Mouse (Mus musculus): ENCODE results near the gene Cdh20. TPM values are rescaled to one million over a fixed set of nuclear protein-coding genes. Genes with fewer than 3 reads are reported as not detected.
A peak's percentile ranks its signal among the peaks of the same experiment; 100 is the strongest.

Gene Cdh20
- polyA plus RNA-seq, 1 experiment from 2014 or later: 0.14 TPM

GRCm38 (mm10) chr1:104962257-104962656 lies 193.9 kb downstream of the Cdh20 start:
- no peak for ATAC-seq
- Histone ChIP-seq H3K4me1 (replicated peaks; ENCODE audit: control insufficient read depth, insufficient read depth, low read length) (peaks cover 3% of the 10 kb centered on the region; the same call in 1 of the 2 replicates), H3K9ac (ENCODE audit: low read depth, low read length) (no peak overlapping the region), H3K4me3 (ENCODE audit: low read depth, low read length) (no peak overlapping the region), H3K9me3 (ENCODE audit: control insufficient read depth) (no peaks in the 10 kb centered on the region), H3K4me2 (replicated peaks; ENCODE audit: low read depth) (no peak overlapping the region), H3K27ac (ENCODE audit: low read depth, low read length) (no peak overlapping the region), H3K27me3 (replicated peaks; ENCODE audit: control insufficient read depth, insufficient read depth, low read length) (no peaks in the 10 kb centered on the region), H3K36me3 (ENCODE audit: control insufficient read depth, insufficient read depth) (no peaks in the 10 kb centered on the region)
- WGBS: 77% methylated on average over 4 of the region's 4 CpGs
- no peak for TF ChIP-seq CTCF (IDR thresholded peaks at IDR 0.05; ENCODE audit: low read depth)

DNA sequence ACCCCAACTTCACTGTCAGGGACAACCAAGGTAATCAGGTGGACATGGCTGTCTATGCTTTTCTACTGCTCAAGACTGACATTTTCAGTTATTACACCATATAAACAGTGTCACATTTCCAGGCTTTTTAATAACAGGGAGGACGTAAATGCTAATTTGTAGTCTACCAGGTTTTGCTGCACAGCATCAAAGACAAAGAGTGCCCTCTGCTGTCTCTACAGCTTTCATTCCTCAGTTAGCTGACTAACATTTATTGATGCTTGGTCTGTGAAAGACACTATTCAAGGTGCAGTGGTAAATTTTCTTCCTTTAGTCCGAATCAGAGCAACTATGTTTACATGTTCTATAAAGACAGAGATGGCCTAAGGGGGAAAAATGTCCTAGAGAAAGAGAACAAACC lies 210.7 kb downstream of the Cdh20 start:
- no peaks in the 10 kb centered on the region for H3K9me3 ChIP-seq (ENCODE audit: control insufficient read depth)
- H3K4me2 ChIP-seq (replicated peaks; ENCODE audit: low read depth): no peak overlapping the region
- H3K4me1 ChIP-seq (replicated peaks; ENCODE audit: control insufficient read depth, insufficient read depth, low read length): no peaks in the 10 kb centered on the region
- no peaks in the 10 kb centered on the region for H3K27me3 ChIP-seq (replicated peaks; ENCODE audit: control insufficient read depth, insufficient read depth, low read length)
- WGBS: 46% methylated on average over 2 of the region's 2 CpGs
- no peak overlapping the region for H3K27ac ChIP-seq (ENCODE audit: low read depth, low read length)
- no peak for ATAC-seq
- no peak overlapping the region for H3K4me3 ChIP-seq (ENCODE audit: low read depth, low read length)
- H3K36me3 ChIP-seq (ENCODE audit: control insufficient read depth, insufficient read depth): no peaks in the 10 kb centered on the region
- H3K9ac ChIP-seq (ENCODE audit: low read depth, low read length): no peak overlapping the region
- peak; percentile 67 for TF ChIP-seq CTCF (IDR thresholded peaks at IDR 0.05; ENCODE audit: low read depth)

DNA sequence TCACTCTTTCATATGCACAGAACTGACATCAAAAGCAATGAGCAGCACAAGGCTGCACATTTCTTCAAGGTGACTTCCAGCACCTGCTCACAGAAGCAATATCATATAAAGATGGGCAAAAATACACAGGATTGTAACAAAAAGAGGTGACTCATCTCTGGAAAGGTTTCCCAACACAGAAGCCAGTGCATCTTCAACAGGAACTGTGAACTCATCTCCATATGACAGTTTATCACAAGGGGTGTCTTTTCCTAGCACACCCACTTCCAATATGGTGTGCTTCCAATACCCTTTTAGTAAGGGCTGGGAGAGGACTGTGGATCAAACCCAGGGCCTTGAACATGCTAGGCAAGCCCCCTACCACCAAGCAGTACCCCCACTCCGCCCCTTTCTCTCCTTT lies 211.9 kb downstream of the Cdh20 start:
- Histone ChIP-seq H3K27me3 (replicated peaks; ENCODE audit: control insufficient read depth, insufficient read depth, low read length) (no peaks in the 10 kb centered on the region), H3K4me1 (replicated peaks; ENCODE audit: control insufficient read depth, insufficient read depth, low read length) (no peaks in the 10 kb centered on the region), H3K36me3 (ENCODE audit: control insufficient read depth, insufficient read depth) (no peaks in the 10 kb centered on the region), H3K9me3 (ENCODE audit: control insufficient read depth) (no peaks in the 10 kb centered on the region), H3K4me3 (ENCODE audit: low read depth, low read length) (no peak overlapping the region), H3K4me2 (replicated peaks; ENCODE audit: low read depth) (no peak overlapping the region), H3K9ac (ENCODE audit: low read depth, low read length) (no peak overlapping the region), H3K27ac (ENCODE audit: low read depth, low read length) (no peak overlapping the region)
- no peak for TF ChIP-seq CTCF (IDR thresholded peaks at IDR 0.05; ENCODE audit: low read depth)
- 65% methylated on average over 1 of the region's 1 CpGs for WGBS
- no peak for ATAC-seq

DNA sequence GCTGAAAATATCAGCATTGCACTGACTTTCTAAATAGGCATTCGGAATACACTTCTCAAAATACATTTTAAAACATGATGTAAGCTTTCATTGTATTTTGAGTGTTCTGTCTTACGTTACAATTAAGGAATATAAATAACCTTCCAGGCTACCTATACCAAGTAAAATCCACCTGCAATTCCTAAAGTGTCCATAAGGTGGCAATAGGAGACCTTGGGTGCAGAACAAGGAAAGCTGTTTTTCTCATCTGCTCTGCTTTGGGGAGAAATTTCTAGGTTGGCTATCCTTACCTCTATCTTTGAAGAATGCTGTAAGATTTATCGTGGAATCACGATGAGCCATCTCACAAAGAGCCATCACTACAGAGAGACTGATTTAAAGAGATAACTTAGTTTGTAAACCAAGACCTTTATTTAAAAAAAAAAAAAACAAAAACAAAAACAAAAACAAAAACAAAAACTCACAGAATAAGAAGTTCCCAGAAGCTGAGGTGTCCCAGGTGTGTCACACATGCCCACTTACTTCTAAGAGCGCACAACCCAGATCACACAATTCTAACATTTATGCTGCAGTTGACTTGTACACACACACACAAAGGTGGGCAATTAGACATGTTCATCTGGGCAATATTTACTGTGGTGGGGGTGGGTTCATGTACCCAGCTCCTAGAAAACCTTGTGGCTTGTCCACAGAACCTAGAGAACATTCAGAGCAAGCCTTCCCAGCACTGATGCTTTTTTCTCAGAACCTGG lies 218.1 kb downstream of the Cdh20 start:
- Histone ChIP-seq H3K27ac (ENCODE audit: low read depth, low read length) (no peak overlapping the region), H3K4me3 (ENCODE audit: low read depth, low read length) (no peak overlapping the region), H3K27me3 (replicated peaks; ENCODE audit: control insufficient read depth, insufficient read depth, low read length) (no peaks in the 10 kb centered on the region), H3K9ac (ENCODE audit: low read depth, low read length) (no peak overlapping the region), H3K36me3 (ENCODE audit: control insufficient read depth, insufficient read depth) (no peaks in the 10 kb centered on the region), H3K4me2 (replicated peaks; ENCODE audit: low read depth) (no peak overlapping the region), H3K9me3 (ENCODE audit: control insufficient read depth) (no peaks in the 10 kb centered on the region), H3K4me1 (replicated peaks; ENCODE audit: control insufficient read depth, insufficient read depth, low read length) (no peaks in the 10 kb centered on the region)
- TF ChIP-seq CTCF (IDR thresholded peaks at IDR 0.05; ENCODE audit: low read depth): peak; percentile 97
- no peak for ATAC-seq
- 19% methylated on average over 5 of the region's 5 CpGs for WGBS

- no peak overlapping the region for H3K9ac ChIP-seq (ENCODE audit: low read depth, low read length)
- no peaks in the 10 kb centered on the region for H3K4me1 ChIP-seq (replicated peaks; ENCODE audit: control insufficient read depth, insufficient read depth, low read length)
- H3K4me3 ChIP-seq (ENCODE audit: low read depth, low read length): no peak overlapping the region
- H3K27me3 ChIP-seq (replicated peaks; ENCODE audit: control insufficient read depth, insufficient read depth, low read length): no peaks in the 10 kb centered on the region
- TF ChIP-seq CTCF (IDR thresholded peaks at IDR 0.05; ENCODE audit: low read depth): no peak
- no peak for ATAC-seq
- no peak overlapping the region for H3K27ac ChIP-seq (ENCODE audit: low read depth, low read length)
- no peaks in the 10 kb centered on the region for H3K9me3 ChIP-seq (ENCODE audit: control insufficient read depth)
- no peaks in the 10 kb centered on the region for H3K36me3 ChIP-seq (ENCODE audit: control insufficient read depth, insufficient read depth)
- WGBS: 94% methylated on average over 16 of the region's 16 CpGs
- H3K4me2 ChIP-seq (replicated peaks; ENCODE audit: low read depth): no peak overlapping the region
Observed at GRCm38 (mm10) chr1:104987526-104987925, 219.2 kb downstream of the Cdh20 start.

- Histone ChIP-seq H3K27me3 (replicated peaks; ENCODE audit: control insufficient read depth, insufficient read depth, low read length) (no peaks in the 10 kb centered on the region), H3K4me3 (ENCODE audit: low read depth, low read length) (no peak overlapping the region), H3K4me1 (replicated peaks; ENCODE audit: control insufficient read depth, insufficient read depth, low read length) (no peaks in the 10 kb centered on the region), H3K27ac (ENCODE audit: low read depth, low read length) (no peak overlapping the region), H3K9ac (ENCODE audit: low read depth, low read length) (no peak overlapping the region), H3K9me3 (ENCODE audit: control insufficient read depth) (no peaks in the 10 kb centered on the region), H3K4me2 (replicated peaks; ENCODE audit: low read depth) (no peak overlapping the region), H3K36me3 (ENCODE audit: control insufficient read depth, insufficient read depth) (no peaks in the 10 kb centered on the region)
- no peak for TF ChIP-seq CTCF (IDR thresholded peaks at IDR 0.05; ENCODE audit: low read depth)
- no peak for ATAC-seq
Observed at GRCm38 (mm10) chr1:104992441-104992840, 224.1 kb downstream of the Cdh20 start.
